Mouse (Mus musculus) testis, postnatal 14 days (tissue): Measurements from ENCODE around the gene Olfr346.

Experiments used
- DNase-seq: peaks from one replicate; pipeline ENCODE4 v3.0.0; 2021; ENCODE audit warnings: low spot score

The Olfr346 gene

DNA sequence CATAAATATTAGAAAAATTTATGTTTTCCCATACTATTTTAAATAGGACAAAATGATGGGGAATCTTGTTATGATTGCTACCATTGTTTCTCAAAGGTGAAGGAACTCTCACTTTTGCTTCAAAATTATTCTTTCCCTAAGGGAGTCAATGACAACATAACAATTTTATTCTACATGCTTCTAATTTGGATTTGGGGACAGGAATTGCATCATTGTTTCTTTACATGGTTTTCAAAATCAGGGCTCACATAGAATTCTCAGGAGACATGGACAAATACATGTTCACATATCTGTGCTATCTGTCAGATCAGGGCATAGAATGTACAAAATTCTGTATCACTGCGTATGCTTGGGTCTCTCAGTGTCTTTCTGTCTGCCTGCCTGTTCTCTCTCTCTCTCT, at the start of gene Olfr346:
Gene Olfr346, plus strand, starts transcription at position 301 of the 400 bp plus-strand sequence.
- no peak for DNase-seq

DNA sequence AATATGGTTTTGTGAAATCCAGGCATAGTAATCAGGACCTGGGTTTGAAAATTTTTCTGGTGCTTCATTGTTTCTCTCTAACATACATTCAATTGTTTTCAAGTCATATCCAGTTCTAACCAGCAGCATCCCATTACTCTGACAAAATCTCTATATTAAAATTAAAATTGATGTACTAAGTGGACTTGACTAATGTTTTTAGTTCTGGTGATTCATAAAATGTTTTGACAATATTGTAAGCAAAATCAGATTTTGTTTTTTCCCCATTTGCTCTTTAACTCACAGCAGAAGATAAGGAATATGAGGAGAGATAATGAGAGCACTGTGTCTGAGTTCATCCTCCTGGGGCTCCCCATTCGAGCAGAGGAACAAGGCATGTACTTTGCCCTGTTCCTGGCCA, 45.8 kb upstream of the Olfr346 start, which contains the start of gene Olfr345:
Gene Olfr345, plus strand, starts transcription at position 301 of the 400 bp plus-strand sequence.
- no peak for DNase-seq

DNA sequence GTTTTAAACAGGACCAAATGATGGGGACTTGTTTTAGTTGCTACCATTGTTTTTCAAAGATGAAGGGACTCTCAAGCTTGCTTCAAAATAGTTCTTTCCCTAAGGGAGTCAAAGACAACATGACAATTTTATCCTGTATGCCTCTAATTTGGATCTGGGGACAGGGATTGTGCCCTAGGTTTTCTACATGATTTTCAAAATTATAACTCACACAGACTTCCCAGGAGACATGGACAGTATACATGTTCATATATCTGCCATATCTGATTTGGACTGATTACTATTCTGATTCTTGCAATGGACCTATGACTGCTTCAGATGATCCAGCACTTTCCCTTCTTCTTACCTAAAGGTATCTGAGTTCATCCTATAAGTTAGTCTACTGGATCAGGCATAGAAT, 46.0 kb downstream of the Olfr346 start, which contains the start of gene Olfr347:
Gene Olfr347, plus strand, starts transcription at position 301 of the 400 bp plus-strand sequence.
- no peak for DNase-seq

- no peak for DNase-seq
Observed at GRCm38 (mm10) chr2:36736226-36736625, 50.6 kb downstream of the Olfr346 start.
